Mouse (Mus musculus) T-helper 2 cell (primary cell): ENCODE data around the gene Fbxo46.
"Not testable (repeated sequence)": the region's sequence is repeated elsewhere in the genome, so short reads cannot be mapped to it uniquely, and the experiment has no call there.

Experiments
- in situ Hi-C: fragments of 300-600 bp; cut with MboI, MseI; formaldehyde crosslinking; loops from one replicate; pipeline ENCODE4 v1.15.1; 2025; ENCODE audit warnings: high pct_unique_total_duplicates

Gene Fbxo46

DNA sequence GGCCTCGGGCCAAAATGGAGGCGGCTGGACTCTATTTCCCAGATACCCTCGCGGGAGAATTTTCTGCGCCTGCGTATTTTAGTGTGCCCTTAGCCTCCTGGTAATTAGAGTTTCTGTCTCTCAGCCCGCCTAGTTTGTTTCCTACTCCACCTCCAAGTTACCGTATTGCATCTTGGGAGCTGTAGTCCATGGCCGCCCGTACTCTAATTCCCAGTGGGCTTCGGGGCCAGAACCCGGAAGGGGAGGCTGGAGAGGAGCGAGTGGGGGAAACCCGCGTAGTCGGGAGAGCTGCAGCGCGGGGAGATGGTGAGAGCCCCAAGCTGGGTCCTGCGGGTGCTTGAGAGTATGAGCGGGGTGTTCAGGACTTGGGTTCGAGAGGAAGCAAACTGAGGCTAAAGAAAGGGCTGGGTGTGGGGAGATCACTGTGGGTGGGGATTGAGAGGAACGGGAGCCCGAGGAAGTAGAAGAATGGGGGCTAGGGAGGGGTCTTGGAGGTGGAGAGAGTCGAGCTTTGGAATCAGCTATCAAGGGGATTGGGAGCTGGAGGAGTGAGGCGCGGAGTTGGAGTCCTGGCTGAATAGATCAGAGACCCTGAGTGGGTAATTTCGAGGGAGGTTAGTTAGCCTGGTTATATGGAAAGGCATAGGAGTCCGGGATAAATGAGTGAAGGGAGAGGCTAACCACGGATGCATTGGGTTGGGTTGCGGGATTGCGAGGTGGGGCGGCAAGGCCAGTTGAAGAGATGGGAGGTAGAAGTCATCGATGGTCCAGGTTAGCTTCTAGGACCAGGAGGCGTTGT is at the start of gene Fbxo46:
TSS of gene Fbxo46 (plus strand) at position 229 of the 799 bp plus-strand sequence.
- in situ Hi-C loops = no loop called here

GRCm38 (mm10) chr7:19071024-19071423 is 48.6 kb upstream of the Fbxo46 start:
- in situ Hi-C loops = not testable (repeated sequence)

- in situ Hi-C loops = no loop called here
These were observed 46.2 kb upstream of the Fbxo46 start for GRCm38 (mm10) chr7:19073504-19073903.

GRCm38 (mm10) chr7:19074494-19074893 is 45.2 kb upstream of the Fbxo46 start:
- in situ Hi-C loops = no loop called here

GRCm38 (mm10) chr7:19075231-19075630 is 44.4 kb upstream of the Fbxo46 start:
- in situ Hi-C loops = no loop called here

DNA sequence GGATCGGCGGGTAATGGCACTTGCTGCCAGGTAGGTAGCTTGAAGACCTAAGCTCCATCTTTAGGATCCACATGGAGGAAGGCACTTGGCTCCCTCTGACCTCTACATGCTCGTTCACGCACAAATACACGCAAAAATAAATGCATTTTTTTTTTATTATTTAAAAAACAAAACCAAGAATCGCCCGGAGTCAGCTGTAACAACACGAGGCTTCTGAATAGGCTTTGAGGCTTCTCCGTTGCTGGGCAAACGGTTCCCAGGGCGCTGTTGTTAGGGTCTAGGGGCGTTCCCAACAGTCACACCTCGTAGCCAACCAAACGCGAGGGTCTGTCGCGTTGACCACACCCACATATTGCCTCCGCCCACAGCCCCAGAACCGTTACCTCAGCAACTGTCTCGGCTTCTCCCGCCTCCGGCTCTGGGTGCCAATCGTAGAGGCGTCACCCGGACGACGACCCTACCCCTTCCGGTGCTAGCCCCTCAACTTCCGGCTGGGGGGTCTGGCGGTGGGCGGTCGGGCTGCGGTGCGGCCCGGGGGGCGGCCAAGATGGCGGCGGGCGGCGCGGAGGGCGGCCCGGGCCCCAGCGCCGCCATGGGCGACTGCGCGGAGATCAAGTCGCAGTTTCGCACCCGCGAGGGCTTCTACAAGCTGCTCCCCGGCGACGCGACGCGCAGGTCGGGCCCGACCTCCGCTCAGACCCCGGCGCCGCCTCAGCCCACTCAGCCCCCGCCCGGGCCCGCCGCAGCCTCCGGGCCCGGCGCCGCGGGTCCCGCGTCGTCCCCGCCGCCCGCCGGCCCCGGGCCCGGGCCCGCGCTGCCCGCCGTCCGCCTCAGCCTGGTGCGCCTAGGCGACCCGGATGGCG is 43.7 kb upstream of the Fbxo46 start, which contains the start of gene Dmwd:
TSS of gene Dmwd (plus strand) at position 505 of the 863 bp plus-strand sequence.
- in situ Hi-C loops = no loop called here

DNA sequence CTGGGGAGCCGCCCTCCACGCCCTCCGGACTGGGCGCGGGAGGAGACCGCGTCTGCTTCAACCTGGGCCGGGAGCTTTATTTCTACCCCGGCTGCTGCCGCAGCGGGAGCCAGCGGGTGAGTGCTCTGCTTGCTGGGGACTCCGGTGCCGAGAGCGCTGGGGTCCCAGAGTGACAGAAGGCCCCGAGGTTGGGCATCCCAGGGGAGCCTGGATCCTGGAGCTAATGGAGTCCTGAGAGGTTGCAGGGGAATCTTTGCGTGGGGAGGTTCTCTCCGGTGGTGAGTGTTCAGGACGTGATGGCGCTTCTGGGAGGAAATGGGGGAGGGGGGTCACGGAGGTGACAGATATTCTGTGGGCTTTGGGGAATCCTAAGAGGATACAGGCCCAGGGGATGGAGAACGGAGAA is 43.1 kb upstream of the Fbxo46 start:
- in situ Hi-C loops = no loop called here

DNA sequence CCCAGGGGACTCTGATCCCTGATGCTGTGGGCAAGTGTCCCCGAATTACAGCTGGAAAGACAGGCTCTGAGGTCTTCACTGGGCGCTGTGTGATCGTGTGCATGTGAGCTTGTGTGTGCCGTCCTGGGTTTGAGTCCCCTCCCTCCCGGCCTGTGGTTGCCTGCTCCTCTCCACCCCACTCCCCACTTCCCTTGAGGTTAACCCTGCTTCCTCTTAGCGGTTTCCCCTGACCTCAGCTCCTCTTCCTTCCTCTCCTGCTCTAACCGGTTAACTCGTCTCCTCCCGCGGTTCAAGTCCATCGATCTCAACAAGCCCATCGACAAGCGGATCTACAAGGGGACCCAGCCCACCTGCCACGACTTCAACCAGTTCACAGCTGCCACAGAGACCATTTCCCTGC is 41.9 kb upstream of the Fbxo46 start:
- in situ Hi-C loops = no loop called here

DNA sequence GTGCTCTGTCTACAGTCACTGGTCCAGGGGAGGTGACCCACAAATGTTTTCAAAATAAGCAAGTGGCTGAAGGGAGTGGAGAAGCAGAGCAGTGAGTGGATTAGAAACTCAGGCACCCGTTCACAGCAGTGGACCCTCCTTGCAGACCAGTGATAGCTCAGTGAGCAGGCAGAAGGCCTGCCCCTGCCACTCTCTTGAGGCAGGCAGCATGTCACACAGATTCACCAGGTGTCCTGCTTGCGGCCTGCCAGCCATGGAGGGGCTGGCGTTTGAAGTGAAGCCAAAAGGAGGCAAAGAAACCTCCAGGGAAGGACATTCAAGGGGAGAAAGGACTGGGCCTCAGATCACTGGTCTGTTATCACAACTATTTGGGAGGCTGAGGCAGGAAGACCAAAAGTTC is 40.9 kb upstream of the Fbxo46 start:
- in situ Hi-C loops = no loop called here

GRCm38 (mm10) chr7:19080451-19080950 is 39.2 kb upstream of the Fbxo46 start:
- in situ Hi-C loops = no loop called here

DNA sequence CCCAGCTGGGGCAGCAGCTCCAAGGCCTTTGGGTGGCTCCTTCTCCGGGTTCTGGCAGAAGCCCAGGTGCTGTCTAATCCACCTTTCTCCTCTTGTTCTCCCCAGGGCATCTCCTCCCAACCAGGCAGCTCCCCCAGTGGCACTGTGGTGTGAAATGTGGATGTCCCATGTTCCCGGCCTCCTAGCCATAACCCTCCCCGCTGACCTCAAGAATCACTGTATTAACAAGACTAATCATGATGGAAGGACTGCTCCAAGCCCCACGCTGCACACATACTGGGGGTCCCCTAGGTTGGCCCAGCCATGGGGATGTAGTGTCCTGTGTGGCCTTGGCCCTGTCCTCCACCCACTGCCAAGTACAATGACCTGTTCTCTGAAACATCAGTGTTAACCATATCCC is 37.5 kb upstream of the Fbxo46 start:
- in situ Hi-C loops = no loop called here

DNA sequence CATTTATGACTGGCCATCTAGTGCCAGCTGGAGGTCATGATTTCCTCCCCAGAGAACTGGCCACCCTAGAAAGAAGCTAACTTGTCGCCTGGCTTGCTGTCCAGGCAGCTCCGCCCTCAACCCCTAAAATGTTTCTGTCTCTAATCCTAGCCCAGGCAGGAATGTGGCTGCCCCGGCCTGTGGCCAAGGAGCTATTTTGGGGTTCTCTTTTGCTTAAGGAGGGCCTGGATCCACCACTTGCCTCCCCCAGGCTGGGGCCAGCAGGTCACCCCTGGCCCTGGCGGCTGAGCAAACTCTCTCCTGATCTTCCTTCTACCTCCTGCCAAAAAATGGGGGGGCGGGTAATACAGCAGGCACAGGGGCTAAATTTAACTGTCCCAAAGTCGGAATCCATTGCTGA is 36.6 kb upstream of the Fbxo46 start:
- in situ Hi-C loops = no loop called here

DNA sequence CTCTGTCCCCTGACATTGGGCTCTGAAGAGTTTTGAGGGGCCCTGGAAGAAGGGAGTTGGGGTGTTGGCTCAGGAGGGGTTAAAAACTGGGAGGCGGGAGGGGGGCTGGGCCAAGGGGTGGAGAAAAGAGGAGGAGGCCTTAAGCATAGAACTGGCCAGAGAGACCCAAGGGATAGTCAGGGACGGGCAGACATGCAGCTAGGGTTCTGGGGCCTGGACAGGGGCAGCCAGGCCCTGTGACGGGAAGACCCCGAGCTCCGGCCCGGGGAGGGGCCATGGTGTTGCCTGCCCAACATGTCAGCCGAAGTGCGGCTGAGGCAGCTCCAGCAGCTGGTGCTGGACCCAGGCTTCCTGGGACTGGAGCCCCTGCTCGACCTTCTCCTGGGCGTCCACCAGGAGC is 36.0 kb upstream of the Fbxo46 start, which contains the start of gene Dmpk:
TSS of gene Dmpk (plus strand) at position 149 of the 400 bp plus-strand sequence.
- in situ Hi-C loops = no loop called here

DNA sequence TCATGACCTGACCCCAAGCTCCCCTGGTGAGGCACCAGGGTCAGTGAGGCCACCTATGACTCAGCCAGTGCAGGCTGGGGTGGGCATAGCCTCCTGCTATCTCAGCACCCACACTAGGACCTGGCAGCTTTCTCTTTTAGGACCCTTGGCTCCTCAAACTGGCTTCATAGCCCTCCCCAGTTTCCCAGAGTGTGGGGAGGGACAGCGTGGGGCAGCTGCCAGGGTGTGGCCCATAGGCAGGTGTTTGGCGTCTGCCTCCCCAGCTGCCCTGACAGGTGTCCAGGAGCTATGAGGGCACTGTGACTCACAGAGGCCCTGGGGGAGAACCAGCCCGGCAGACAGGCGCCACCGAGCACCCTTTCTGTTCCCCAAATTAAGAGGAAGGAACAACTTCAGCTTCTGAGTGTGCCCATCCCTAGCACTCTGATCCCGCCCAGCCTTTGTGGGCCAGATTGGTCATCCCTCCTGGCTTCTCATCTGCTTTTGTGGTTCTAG is 35.3 kb upstream of the Fbxo46 start:
- in situ Hi-C loops = no loop called here

DNA sequence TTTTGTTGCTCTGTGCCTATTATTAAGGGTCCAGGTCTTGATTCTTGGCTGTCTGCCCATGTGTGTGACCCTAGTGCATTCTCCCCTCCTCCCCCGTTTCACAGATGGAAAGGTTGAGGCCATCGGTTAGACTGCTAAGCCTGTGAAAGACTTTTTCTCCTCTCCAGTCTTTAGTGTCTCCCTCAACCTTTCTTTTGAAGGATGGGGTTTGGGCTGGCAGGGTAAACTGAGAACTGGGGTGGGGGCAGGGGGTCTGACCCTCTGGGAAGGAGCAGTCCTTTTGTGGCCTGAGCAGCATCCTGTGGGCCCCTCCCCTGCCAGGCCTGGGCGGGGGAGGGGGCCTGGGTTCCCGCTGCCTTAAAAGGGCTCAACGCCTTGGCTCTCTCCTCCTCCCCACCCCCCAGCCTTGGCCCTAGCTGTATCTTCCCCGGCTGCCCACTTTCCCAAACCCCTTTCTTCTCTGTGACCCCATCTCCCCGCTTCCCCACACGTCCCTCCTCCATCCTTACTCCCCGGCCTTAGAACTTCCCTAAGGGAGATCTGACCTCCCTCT is 34.7 kb upstream of the Fbxo46 start:
- in situ Hi-C loops = loop anchor here (5.0 kb wide), 1 partner anchor 48 kb away; no protein-coding TSS in a partner anchor

- in situ Hi-C loops = loop anchor here (5.0 kb wide), 1 partner anchor 48 kb away; no protein-coding TSS in a partner anchor
These were observed 34.2 kb upstream of the Fbxo46 start for GRCm38 (mm10) chr7:19085495-19085894.

GRCm38 (mm10) chr7:19086042-19086441 is 33.6 kb upstream of the Fbxo46 start:
- in situ Hi-C loops = loop anchor here (5.0 kb wide), 1 partner anchor 49 kb away; no protein-coding TSS in a partner anchor

- in situ Hi-C loops = loop anchor here (5.0 kb wide), 1 partner anchor 49 kb away; no protein-coding TSS in a partner anchor
These were observed 32.9 kb upstream of the Fbxo46 start for GRCm38 (mm10) chr7:19086760-19087159.

DNA sequence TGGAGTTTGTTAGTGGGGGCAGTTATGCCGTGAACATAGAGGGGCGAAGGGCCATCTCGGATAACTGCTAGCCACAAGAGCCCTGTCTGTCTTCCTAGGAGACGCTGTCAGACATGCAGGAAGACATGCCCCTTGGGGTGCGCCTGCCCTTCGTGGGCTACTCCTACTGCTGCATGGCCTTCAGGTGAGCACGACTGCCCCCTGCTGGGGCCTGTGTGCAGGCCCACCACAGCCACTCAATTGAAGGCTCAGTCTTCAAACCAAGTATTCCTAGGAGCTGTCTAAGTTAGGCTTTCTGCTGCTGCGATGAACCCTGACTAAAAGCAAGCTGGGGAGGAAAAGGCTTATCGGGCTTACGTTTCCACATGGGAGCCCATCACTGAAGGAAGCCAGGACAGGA is 30.8 kb upstream of the Fbxo46 start:
- in situ Hi-C loops = loop anchor here (5.0 kb wide), 1 partner anchor 52 kb away; no protein-coding TSS in a partner anchor

- in situ Hi-C loops = no loop called here
These were observed 27.7 kb upstream of the Fbxo46 start for GRCm38 (mm10) chr7:19091913-19092312.

DNA sequence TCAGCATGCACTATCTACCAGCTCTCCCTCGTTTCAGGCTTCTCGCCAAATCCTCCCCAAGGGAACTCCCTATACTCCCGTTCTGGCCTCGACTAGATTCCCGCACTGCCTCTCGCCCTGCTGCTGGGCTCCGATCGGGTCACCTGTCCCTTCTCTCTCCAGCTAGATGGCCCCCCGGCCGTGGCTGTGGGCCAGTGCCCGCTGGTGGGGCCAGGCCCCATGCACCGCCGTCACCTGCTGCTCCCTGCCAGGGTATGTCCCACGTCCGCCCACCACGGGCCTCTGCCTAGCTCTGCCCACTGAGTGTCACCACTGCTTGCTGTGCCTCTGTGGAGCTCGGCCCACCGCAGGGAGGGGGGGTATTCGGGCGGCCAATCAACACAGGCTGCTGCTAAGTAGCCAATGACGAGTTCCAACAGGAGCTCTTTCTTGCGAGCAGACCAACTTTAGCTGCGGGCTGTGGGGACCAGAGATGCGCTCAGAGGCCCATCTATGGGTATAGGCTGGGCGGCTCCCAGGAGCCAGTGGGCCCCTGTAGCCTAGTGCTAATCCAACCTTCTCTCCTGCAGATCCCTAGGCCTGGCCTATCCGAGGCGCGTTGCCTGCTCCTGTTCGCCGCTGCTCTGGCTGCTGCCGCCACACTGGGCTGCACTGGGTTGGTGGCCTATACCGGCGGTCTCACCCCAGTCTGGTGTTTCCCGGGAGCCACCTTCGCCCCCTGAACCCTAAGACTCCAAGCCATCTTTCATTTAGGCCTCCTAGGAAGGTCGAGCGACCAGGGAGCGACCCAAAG is 27.1 kb upstream of the Fbxo46 start:
- in situ Hi-C loops = no loop called here
